Mouse (Mus musculus): ENCODE measurements at regions not wholly inside any gene's neighbourhood (a gene's known extent, or its start where the extent isn't known, plus 50 kb on each side); places are given as distances from the start of the nearest gene placed in this dataset.

DNA sequence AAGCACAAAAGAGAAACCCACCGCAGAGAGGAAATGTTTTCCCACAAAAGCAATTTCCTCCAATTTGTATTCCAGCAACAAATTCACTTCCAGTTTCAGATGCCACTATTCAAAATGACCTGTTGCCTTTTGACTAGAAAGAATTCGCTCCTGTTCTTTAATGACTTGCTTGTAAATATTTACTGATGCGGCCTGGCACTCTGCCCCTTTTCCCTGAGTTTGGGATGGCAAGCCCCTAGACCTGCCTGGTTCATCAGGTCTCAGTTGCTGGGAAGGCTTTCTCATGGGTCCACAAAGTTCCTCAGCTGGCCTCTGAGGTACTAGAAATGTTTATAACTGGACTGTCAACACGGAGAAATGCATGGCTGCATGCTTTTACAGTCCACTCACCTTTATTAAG lies 161.7 kb upstream of the Phactr1 start:
- no peak for DNase-seq

GRCm38 (mm10) chr13:42522553-42522952 lies 157.9 kb upstream of the Phactr1 start:
- DNase-seq = no peak

GRCm38 (mm10) chr13:42526163-42526562 lies 154.3 kb upstream of the Phactr1 start:
- DNase-seq = no peak

DNA sequence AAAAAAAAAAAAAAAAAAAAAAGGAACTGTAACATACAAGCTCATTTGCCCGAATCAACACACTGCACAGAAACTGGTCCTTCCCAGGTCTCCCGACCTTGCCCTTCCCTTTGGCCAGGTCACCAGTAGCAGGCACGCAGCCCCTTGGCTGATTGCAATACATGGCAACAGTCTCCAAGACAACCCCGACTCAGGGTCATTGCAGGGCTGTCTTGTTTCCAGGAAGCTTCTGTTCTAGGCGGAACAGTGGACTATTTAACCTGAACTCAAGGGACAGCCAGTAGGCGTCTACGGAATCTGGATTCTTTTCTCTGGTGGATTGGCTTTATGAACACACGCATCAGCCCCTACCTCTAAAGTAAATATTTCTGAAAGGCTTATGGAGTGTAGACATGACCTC lies 153.5 kb upstream of the Phactr1 start:
- DNase-seq = peak; percentile 75

DNA sequence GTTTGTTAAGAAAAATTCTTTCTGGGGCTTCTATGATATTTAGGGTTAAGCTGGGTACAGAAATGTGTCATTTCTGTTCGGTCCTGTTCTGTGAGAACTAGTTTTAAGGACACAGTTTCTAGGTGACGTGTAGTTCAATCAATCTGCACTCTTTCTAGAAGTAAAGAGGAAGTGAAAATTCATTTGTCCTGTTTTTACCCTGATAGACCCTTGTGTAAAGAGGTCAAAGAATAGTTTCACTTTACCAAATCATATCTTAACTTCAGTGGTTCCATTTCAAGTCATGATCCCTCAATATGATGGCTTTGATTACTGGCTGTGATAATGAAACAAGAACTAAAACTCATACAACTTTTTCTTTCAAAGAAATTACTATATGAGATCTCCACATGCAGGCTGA lies 152.3 kb upstream of the Phactr1 start:
- no peak for DNase-seq

DNA sequence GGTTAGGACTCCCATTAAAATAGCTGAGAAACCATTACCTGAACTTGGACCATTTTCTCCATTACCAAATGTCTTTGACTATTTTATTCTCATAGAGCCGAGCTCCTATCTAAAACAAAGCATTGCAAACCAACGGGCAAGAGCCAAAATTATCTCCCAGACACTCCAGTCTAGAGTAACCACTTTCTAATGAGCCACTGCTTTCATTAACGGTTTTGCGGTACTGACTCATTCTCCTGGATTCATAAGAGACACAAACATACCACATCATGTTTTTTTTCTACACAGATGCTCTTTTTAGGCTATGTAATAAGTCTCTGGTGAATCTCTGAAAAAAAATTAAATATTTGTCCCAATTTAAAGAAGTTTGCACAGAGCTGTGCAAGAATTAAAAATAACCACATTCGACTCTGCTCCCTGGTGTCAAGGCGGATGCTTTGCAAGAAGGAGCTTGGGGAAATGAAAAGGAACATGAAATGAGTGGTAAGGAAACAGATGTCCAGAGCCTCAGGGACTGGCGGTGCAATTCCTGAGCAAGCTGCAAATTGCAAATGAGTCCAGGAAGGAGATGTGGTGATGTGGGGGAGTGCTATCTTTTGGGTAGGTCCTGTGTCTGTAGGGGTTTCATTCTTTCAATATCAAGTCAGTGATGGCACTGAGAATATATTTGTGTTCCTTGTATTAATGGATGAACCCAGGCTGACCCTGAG lies 143.8 kb upstream of the Phactr1 start:
- DNase-seq = no peak

- DNase-seq = no peak
Measured at GRCm38 (mm10) chr13:42538046-42538445, 142.4 kb upstream of the Phactr1 start.

GRCm38 (mm10) chr13:42544536-42545094 lies 135.8 kb upstream of the Phactr1 start:
- no peak for DNase-seq

DNA sequence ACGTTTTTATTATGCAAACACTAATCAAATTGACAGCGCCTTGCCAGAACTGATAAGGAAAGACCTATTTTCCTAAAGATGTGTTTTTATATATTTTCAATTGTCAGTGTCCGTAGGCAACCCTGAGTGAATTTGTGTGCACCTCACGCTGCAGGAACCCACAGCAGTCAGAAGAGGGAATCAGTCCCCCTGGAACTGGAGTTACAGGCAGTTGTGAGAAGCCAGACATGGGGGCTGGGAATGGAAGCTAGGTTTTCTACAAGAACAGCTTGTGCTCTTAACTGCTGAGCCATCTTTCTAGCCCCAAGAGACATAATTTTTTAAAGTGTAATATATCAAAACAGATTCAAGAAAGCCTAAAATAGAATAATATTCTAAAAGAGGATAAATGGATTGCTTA lies 134.0 kb upstream of the Phactr1 start:
- DNase-seq = no peak

DNA sequence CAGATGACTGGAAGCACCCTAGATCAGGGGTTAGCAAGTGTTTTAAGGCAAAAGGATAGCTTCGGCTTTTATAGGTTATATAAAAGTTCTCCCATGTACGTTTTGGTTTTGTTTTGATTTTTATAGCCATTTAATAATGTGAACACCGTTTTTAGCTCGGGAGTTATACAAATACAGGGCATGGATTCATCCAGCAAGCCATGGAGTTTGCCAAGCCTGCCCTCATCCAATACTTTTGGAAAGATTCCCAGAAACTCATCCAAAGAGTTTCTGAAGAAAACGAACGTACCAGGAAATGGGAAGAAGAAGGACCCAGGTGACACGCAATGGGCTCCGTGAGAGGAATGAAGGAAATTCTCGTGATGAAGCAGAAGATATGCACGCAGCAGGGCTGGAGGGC lies 133.6 kb upstream of the Phactr1 start:
- DNase-seq = no peak

DNA sequence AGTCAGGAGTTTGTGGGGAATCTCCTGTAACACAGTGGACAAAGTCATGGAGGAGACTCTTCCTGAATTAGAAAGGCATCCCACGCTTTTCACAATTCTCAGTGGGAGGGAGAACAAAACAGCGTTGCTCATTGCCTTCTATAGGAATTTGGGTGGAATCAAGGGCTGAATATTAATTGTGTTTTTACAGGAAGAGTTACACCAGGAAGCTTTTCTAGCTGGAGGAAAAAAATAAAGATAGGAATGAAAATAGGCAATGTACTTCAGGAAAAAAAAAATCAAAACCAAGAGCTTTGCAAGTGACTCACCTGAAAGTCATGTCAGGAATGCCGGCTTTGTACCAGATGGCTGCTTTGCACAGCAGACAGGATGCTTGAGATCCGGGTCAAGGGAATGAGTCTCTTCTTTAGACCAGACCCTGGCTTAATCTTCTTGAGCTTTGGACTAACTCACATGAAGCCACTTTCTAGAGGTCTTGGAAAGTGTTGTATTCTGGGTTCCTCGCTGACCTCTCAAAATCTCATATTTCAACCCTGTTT lies 131.3 kb upstream of the Phactr1 start:
- DNase-seq = peak; percentile 57

- DNase-seq = no peak
Measured at GRCm38 (mm10) chr13:42554961-42555360, 125.5 kb upstream of the Phactr1 start.

DNA sequence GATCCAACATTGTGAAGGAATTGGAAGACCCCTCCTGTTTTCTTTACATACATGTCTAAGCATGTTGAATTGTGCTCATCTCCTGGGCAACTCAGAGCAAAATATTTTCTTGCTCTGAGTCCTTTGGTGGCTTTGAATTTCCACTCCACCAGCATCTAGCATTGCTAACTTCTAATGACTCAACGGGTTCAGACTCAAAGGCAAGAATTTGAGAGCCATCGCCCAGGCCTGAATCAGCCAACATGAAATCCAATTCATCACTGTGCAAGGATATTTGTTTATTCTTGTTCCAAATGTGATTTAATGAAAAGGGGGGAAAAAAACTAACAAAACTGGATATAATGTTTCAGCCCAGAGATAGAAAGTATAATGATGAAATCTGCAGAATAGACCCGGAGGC lies 121.9 kb upstream of the Phactr1 start:
- DNase-seq = no peak

GRCm38 (mm10) chr13:42561446-42561845 lies 119.0 kb upstream of the Phactr1 start:
- no peak for DNase-seq

DNA sequence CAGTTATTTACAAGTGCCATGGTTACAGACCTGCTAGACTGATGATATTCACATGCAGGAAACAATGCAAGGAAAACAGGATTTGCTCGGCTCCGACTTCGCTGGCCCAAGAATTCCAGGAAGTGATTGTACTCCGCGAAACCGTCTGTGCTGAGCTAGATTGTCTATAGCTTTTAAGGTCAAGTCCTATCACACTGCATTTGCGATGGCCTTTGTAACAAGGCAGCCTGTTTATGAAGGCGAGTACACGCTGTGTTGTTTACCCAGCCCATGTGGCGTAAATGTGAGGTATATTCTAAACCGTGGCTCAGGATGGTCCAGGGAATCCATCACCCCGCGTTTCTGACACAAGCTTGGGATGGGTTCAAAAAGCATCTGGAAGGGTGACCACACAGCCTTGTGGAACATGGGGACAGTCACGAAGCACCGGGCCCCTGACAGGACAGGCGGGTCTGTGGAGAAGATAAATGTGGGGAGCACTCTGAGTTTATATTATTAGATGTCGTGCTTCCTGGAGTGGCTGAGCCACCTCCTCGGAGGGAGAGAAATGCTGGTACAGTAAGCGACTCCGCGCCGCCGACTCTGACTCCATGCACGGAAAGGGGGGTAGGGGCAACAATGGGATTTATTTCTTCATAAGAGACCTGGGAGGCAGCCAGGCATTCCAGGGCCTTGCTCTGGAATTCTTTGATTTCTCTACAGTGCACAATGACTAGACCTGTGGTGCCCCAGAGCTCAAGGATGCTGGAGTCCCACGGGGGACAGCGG lies 114.9 kb upstream of the Phactr1 start:
- peak; percentile 33 for DNase-seq

DNA sequence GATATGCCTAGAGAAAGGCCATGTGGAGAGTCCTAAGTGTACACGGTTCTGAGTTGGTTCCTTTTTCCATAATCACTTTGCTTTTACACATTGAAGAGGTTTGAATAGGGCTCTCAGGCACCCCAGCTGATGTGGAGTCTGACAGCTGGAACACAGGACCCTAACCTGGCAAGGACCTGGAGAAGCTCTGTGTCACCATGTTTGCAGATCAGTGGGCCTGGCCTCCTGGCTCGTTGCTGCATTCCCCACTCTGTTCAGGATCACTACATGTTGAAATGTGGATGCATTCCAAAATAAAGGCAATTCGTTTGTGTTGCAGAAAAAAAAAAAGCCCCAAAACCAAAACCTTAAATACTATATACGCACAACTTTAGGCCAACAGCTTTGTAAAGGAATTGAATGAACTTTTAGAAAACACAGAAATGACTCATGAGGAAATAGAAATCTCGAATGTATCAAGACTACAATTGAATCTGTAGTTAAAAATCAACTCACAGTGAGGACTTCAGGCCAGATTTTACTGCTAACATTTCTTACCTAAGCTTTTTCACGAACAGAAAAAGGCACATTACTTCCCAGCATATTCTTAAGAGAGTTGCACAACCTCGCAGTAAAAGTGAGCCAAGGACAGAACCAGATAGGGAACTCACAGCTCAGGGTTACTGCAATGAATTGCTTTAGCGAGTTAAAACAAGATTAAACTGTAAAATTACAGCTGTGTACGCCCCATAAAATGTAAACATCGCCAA lies 109.6 kb upstream of the Phactr1 start:
- peak; percentile 39 for DNase-seq

DNA sequence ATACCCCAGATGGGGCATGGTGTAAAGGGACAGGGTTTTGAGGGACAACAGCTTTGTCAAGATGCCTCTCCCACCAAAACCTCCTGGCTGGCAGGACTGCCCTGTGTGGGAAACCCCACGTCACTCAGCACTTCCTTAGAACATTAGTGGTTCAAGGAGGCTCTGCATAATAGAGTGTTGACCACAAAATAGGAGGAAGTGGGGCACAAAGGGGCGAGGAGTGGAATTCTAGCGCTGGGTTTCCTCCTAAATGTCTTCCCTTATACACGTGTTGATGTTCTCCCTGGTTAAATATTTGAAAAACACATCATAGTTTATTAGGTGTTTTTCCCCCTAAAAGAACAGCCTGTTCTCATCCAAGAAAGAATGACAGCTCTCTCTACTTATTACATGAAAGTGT lies 106.2 kb upstream of the Phactr1 start:
- DNase-seq = no peak

- peak; percentile 70 for DNase-seq
Measured at GRCm38 (mm10) chr13:42575725-42576426, 104.5 kb upstream of the Phactr1 start.

GRCm38 (mm10) chr13:42579471-42579870 lies 101.0 kb upstream of the Phactr1 start:
- DNase-seq = no peak

DNA sequence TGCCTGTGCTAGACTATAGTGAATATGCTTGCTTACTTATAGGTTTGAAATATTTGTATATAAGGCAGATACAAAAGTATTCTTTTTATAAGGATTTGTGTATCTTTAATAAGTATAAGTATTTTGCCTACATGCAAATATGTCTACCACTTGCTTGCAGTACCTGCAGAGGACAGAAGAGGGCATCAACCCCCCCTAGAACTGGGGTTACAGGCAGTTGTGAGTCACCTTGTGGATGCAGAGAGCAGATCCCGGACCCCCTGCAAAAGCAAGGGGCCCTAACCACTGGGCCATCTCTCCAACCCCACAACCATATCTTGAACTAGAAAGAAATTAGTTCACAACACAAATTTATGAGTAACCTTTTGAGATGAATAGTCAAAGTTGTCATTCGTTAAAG lies 91.3 kb upstream of the Phactr1 start:
- no peak for DNase-seq

DNA sequence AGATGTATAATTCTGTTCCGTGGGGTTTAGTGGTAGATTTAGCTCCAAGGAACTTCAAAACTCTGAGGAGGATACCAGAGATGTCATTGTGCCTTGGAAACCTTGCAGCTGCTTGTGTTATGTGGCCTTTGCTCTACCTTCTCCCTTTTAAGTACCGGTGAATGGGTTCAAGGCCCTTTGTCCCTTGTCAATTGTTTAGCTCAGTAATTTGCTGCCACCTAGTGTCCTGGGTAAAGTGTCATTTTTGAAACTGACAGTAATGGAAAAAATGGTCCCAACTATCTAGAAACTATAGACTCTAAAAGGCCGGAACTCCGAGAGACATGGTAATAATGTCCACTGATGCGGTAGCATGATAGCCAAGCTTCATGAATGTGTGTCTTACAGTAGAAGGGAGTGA lies 90.8 kb upstream of the Phactr1 start:
- DNase-seq = peak; percentile 22

- DNase-seq = no peak
Measured at GRCm38 (mm10) chr13:42590415-42590814, 90.0 kb upstream of the Phactr1 start.
